Mouse (Mus musculus): ENCODE results near the gene Spink8.

DNA sequence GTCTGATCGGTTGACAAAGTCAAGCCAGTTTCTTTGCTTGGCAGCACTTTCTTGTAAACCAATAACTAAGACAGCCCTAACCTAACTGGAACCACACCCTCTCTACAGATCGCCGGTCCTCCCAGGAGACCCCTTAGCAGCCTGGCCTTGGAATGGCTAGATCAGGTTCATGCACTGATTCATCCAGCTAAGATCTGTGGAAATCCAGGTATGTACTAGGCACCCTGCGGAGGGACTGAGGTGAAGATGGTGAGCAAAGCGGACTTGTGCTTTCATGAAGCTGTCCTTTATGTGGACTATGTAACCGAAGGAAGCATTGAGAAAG, 21.0 kb downstream of the Spink8 start:
- TF ChIP-seq CTCF (IDR thresholded peaks at IDR 0.05; ENCODE audit: low read depth) (no peak), EP300 (IDR thresholded peaks at IDR 0.05; ENCODE audit: low read depth) (no peak)

Measured in liver, embryonic 14.5 days (tissue).